Mouse (Mus musculus): ENCODE data around the gene Wwp2.

- TF ChIP-seq POLR2A (IDR thresholded peaks at IDR 0.05; ENCODE audit: low read depth, low read length) (no peak), CTCF (IDR thresholded peaks at IDR 0.05; ENCODE audit: extremely low read depth, insufficient read depth, insufficient read length, insufficient replicate concordance) (no peak)
Measured at GRCm38 (mm10) chr8:107552234-107552633, 116.1 kb downstream of the Wwp2 start.

Measured in spleen, adult 2 months (tissue).